Mouse (Mus musculus) small intestine, adult 2 months (tissue): ENCODE data around the gene Atp5k.

Source experiments
- CTCF ChIP-seq: fragments of 200-500 bp; IDR thresholded peaks from 2 replicates; pipeline ENCODE4 v1.5.1; 2012; ENCODE audit warnings: low read depth, mild to moderate bottlenecking, control low read depth, inconsistent platforms, low read length, moderate library complexity, mixed read lengths; ENCODE audit not compliant: insufficient replicate concordance, insufficient read length; ENCODE audit errors: extremely low read depth
- POLR2A ChIP-seq: fragments of 200-500 bp; IDR thresholded peaks from 2 replicates; pipeline ENCODE4 v1.6.1; 2012; ENCODE audit warnings: low read depth, mild to moderate bottlenecking, control low read depth, inconsistent platforms, low read length, moderate library complexity

- TF ChIP-seq CTCF (no peak), POLR2A (no peak)
These were observed 11.5 kb downstream of the Atp5k start for GRCm38 (mm10) chr5:108422741-108423140.
